Mouse (Mus musculus) forebrain, embryonic 11.5 days (tissue): ENCODE measurements around the gene Ppa1. TPM values are rescaled to one million over a fixed set of nuclear protein-coding genes. Genes with fewer than 3 reads are reported as not detected.
"Not testable (repeated sequence)": the region's sequence is repeated elsewhere in the genome, so short reads cannot be mapped to it uniquely, and the experiment has no call there.

Experiments used
- ATAC-seq: fragments of 200-750 bp; cut with Nextera tagmentation; replicated peaks from 2 replicates; pipeline ENCODE4 v1.8.0; 2017; ENCODE audit warnings: moderate TSS enrichment; ENCODE audit not compliant: low FRiP score
- DNase-seq: peaks from one replicate; pipeline ENCODE4 v3.0.0-alpha.2; 2017; ENCODE audit warnings: low spot score
- H3K27ac ChIP-seq: fragments of 300-500 bp; sonication (generic); 2 replicates; pipeline ENCODE4 v1.5.1; 2014; ENCODE audit warnings: low read depth, low read length
- H3K27me3 ChIP-seq: fragments of 300-500 bp; sonication (generic); 2 replicates; pipeline ENCODE4 v1.6.1; 2014; ENCODE audit warnings: mild to moderate bottlenecking, low read length, mixed read lengths; ENCODE audit not compliant: control insufficient read depth, insufficient read depth
- H3K36me3 ChIP-seq: fragments of 300-500 bp; sonication (generic); 2 replicates; pipeline ENCODE4 v1.6.1; 2014; ENCODE audit warnings: mild to moderate bottlenecking, low read length, moderate library complexity, mixed read lengths; ENCODE audit not compliant: control insufficient read depth, insufficient read depth
- H3K4me1 ChIP-seq: fragments of 300-500 bp; sonication (generic); replicated peaks from 2 replicates; pipeline ENCODE4 v1.6.1; 2014; ENCODE audit warnings: low read length, mixed read lengths; ENCODE audit not compliant: control insufficient read depth, insufficient read depth
- H3K4me2 ChIP-seq: fragments of 300-500 bp; sonication (generic); 2 replicates; pipeline ENCODE4 v1.6.1; 2014; ENCODE audit warnings: low read depth, mild to moderate bottlenecking, low read length, moderate library complexity, mixed read lengths; ENCODE audit not compliant: severe bottlenecking
- H3K4me3 ChIP-seq: fragments of 300-500 bp; sonication (generic); 2 replicates; pipeline ENCODE4 v1.5.1; 2014; ENCODE audit warnings: low read depth, low read length
- H3K9ac ChIP-seq: fragments of 300-500 bp; sonication (generic); 2 replicates; pipeline ENCODE4 v1.6.1; 2014; ENCODE audit warnings: low read length
- H3K9me3 ChIP-seq: fragments of 300-500 bp; sonication (generic); 2 replicates; pipeline ENCODE4 v1.6.1; 2016; ENCODE audit warnings: low read length, mixed read lengths; ENCODE audit not compliant: control insufficient read depth
- WGBS: fragments of 180-500 bp; shearing (Covaris S2); extraction: QIAGEN DNeasy Blood & Tissue Kit; methylation state at CpG from one replicate; pipeline ENCODE4 v1.1.7; 2014; 5-methylcytosine and 5-hydroxymethylcytosine counted together
- polyA plus RNA-seq: library from polyadenylated mRNA; unstranded; fragments of >200 nt; fragmentation: Nextera tagmentation; extraction: Ambion mirVana; gene quantifications from 2 replicates; pipeline ENCODE4 v1.2.1, GENCODE M21; 2014

Gene Ppa1
- polyA plus RNA-seq: 325 and 330 TPM in 2 replicates

DNA sequence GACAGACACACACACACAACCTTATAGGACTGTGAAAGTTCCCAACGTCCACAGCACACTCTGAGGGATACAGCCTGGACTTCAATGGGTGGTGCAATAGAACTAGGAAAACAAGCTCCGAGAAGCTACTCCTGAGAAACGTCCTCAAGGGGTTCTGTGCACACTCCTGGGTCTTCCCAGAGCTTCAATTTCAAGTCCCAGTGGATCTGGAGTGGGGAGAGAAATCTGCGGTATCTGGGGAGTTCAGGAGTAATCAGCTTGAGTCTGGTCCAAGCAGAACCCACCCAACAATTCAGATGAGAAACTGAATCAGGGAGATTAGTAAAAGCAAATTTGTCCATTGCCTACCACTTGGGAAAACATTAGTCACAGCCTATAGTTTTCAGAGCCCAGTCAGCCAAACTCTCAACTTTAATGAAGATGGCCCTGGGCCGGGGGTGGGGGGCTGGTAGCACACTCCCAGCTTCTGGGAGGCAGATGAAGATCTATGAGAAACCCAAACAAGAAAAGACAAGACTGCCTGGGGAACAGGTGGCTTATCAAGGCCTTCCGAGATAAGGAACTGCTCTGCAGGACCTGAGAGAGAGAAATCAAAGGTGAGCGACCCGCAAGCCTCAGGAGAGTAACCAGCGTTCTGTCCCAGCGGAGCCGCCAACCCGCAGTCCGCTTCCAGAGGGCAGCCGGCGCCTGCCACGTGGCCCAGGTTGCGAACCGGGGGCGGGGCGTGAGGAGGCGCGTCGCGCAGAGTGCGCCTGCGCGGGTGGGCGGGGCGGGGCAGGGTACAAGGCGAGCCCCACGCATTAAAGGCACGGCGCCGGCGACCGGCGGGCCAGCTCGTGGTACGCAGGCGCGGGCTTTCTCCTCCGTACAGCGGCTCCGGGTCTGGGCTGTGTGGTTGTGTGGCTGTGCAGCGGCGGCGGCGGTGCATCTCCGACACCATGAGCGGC, at the start of gene Ppa1:
Gene Ppa1 (plus strand): TSS at position 763 of the 947 bp plus-strand sequence.
- H3K4me1 ChIP-seq: 0 out of 2 replicates have a peak, but pooled peaks cover 2% of the 10 kb centered on the region
- peak within 1 kb of the TSS; percentile 76 for H3K4me2 ChIP-seq
- 4% methylated on average over 46 of the region's 50 CpGs for WGBS
- no peaks in the 10 kb centered on the region; the same call in 1 of the 2 replicates for H3K36me3 ChIP-seq
- peak within 1 kb of the TSS; percentile 31; the same call in 1 of the 2 replicates for H3K27ac ChIP-seq
- peak within 1 kb of the TSS; percentile 78 for H3K4me3 ChIP-seq
- peak within 1 kb of the TSS; percentile 84 for H3K9ac ChIP-seq
- DNase-seq (peak; percentile 98), ATAC-seq (peak; percentile 98)
- no peaks in the 10 kb centered on the region for H3K27me3 ChIP-seq
- H3K9me3 ChIP-seq: no peaks in the 10 kb centered on the region

GRCm38 (mm10) chr10:61599556-61600114, 48.7 kb upstream of the Ppa1 start:
- DNase-seq: no peak
- no peak overlapping the region for H3K27ac ChIP-seq
- H3K4me3 ChIP-seq: no peak overlapping the region
- H3K9me3 ChIP-seq: no peaks in the 10 kb centered on the region
- no peak overlapping the region for H3K9ac ChIP-seq
- H3K4me1 ChIP-seq: peaks cover 2% of the 10 kb centered on the region; the same call in 1 of the 2 replicates
- peaks cover 2% of the 10 kb centered on the region; the same call in 1 of the 2 replicates for H3K27me3 ChIP-seq
- H3K36me3 ChIP-seq: no peaks in the 10 kb centered on the region
- no peak for ATAC-seq
- WGBS: 38% methylated on average over 9 of the region's 9 CpGs
- H3K4me2 ChIP-seq: no peak overlapping the region

DNA sequence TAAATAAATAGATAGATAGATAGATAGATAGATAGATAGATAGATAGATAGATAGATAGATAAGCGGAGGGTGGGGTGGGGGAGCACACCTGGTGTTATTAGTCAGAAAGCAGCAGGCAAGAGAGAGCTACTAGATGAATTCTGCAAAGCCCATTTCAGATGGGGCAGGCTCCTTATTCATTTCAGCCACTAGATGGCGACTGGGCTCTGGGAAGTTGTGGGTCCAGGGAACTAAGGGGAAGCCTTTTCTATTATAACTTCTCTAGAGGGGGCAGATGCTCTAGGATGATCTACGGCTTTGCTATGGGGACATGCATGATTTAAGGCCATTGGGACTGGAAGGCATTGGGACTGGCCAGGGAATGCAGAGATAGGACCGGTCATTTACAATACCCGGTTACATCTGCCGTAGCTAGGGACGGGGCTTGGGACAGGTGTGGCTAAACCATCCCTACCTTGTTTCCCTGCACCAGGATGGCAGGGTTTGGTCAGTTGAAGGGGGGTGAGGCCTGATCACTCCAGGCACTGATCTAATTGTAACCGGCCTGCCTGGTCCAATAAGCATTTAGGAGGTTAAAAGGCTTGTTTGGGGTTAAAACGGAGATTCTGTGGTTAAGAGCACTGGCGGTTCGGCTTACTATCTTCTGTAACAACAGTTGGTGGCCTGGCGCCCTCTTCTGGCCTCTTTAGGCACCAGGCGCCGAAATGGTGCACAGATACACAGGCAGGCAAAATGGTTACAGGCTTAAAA, 45.9 kb upstream of the Ppa1 start:
- peak overlapping the region; percentile 33; the same call in 1 of the 2 replicates for H3K4me2 ChIP-seq
- no peak overlapping the region for H3K9ac ChIP-seq
- H3K4me1 ChIP-seq: peaks cover 2% of the 10 kb centered on the region; the same call in 1 of the 2 replicates
- no peak overlapping the region for H3K27ac ChIP-seq
- no peaks in the 10 kb centered on the region for H3K36me3 ChIP-seq
- H3K27me3 ChIP-seq: no peaks in the 10 kb centered on the region
- peak overlapping the region; percentile 9; the same call in 1 of the 2 replicates for H3K4me3 ChIP-seq
- DNase-seq: peak; percentile 82
- no peaks in the 10 kb centered on the region for H3K9me3 ChIP-seq
- 0 out of 2 replicates have a peak, but pooled peaks have one; percentile 33 for ATAC-seq
- 12% methylated on average over 14 of the region's 14 CpGs for WGBS

DNA sequence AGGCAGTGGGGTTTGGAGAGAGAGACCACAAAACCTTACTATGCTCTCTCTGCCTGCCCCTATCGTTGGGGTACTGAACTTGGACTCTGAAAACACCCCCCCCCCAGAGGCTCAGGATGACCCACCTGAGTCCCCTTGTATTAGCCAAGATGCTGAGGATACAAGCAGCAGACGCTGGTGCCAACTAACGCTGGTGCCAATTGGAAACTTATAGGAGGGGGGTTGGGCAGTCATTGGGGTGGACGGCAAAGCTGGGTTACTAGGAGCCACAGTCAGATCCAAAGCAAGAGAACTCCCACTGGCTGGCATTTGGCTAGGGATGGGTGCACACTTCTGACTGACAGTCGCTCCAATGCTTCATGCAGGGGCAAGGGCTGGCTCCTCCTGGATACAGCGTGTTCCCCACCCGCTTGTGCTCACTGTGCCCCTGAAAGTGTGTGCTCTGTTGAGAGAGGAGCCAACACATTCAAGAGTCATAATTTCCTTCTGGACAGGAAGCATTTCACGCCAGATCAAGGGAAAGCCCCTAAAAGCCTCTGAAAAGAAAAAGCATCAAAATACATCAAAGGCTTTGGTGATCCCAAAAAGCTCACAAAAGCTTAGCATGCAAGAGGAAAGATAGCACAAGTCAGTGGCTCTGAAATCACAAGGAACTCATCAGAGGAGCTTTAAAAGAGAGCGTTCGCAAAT, 43.8 kb upstream of the Ppa1 start:
- no peaks in the 10 kb centered on the region for H3K36me3 ChIP-seq
- H3K9ac ChIP-seq: no peak overlapping the region
- no peak overlapping the region for H3K27ac ChIP-seq
- H3K9me3 ChIP-seq: no peaks in the 10 kb centered on the region
- no peak for ATAC-seq
- 79% methylated on average over 10 of the region's 10 CpGs for WGBS
- H3K4me2 ChIP-seq: no peak overlapping the region
- H3K4me3 ChIP-seq: no peak overlapping the region
- H3K4me1 ChIP-seq: peaks cover 2% of the 10 kb centered on the region; the same call in 1 of the 2 replicates
- DNase-seq: no peak
- H3K27me3 ChIP-seq: no peaks in the 10 kb centered on the region

GRCm38 (mm10) chr10:61605381-61605780, 43.0 kb upstream of the Ppa1 start:
- not testable (repeated sequence) for H3K4me2 ChIP-seq, H3K4me1 ChIP-seq, H3K27ac ChIP-seq, H3K9me3 ChIP-seq, H3K9ac ChIP-seq, H3K27me3 ChIP-seq, H3K36me3 ChIP-seq, DNase-seq, ATAC-seq, H3K4me3 ChIP-seq
- 75% methylated on average over 11 of the region's 11 CpGs for WGBS

DNA sequence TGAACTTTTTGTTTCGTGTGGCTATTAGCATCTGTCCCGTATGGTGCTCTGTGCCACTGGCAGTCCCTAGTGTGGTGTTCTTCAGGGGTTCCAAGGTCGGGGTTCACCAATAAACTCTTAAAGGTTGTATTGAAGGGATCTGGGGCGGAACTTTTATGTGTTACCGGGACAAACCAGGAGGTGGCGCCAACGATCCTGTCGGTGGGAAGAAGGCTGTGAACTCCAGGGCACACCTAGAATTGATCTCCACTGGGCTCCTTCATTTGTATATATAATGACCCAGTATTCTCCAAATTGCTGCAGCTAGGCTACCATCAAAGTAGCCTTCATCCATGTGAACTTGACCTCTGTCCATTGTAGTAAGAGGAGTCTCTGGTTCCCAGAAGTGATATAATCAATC, 42.5 kb upstream of the Ppa1 start:
- H3K9ac ChIP-seq: no peak overlapping the region
- 13% methylated on average over 8 of the region's 8 CpGs for WGBS
- DNase-seq (peak; percentile 88), ATAC-seq (no peak)
- peaks cover 2% of the 10 kb centered on the region; the same call in 1 of the 2 replicates for H3K4me1 ChIP-seq
- H3K27ac ChIP-seq: no peak overlapping the region
- no peaks in the 10 kb centered on the region for H3K27me3 ChIP-seq
- H3K36me3 ChIP-seq: no peaks in the 10 kb centered on the region
- no peak overlapping the region for H3K4me3 ChIP-seq
- no peak overlapping the region for H3K4me2 ChIP-seq
- no peaks in the 10 kb centered on the region for H3K9me3 ChIP-seq

DNA sequence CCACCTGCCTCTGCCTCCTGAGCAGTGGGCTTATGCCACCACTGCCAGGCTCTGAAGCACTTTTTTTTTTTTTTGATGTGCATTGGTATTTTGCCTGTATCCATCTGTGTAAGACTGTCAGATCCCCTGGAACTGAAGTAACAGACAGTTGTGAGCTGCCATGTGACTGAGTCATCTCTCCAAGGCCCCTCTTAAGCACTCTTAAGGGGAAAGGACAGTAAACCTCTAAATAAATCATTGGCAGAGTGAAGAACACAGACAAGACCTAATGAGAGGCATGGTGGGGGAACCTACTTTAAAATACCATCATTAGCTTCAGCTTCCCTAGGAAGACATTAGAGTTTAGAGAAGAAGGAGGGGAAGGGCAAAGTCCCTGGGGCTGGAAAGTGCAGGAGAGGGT, 40.1 kb upstream of the Ppa1 start:
- no peaks in the 10 kb centered on the region for H3K27me3 ChIP-seq
- H3K4me1 ChIP-seq: no peaks in the 10 kb centered on the region
- H3K27ac ChIP-seq: no peak overlapping the region
- DNase-seq: no peak
- no peaks in the 10 kb centered on the region for H3K9me3 ChIP-seq
- H3K4me3 ChIP-seq: no peak overlapping the region
- no peaks in the 10 kb centered on the region for H3K36me3 ChIP-seq
- no peak for ATAC-seq
- H3K9ac ChIP-seq: no peak overlapping the region
- H3K4me2 ChIP-seq: no peak overlapping the region
